Comparison of ENCODE assay signal across 26 mouse cellular contexts in the genomic region with DNA sequence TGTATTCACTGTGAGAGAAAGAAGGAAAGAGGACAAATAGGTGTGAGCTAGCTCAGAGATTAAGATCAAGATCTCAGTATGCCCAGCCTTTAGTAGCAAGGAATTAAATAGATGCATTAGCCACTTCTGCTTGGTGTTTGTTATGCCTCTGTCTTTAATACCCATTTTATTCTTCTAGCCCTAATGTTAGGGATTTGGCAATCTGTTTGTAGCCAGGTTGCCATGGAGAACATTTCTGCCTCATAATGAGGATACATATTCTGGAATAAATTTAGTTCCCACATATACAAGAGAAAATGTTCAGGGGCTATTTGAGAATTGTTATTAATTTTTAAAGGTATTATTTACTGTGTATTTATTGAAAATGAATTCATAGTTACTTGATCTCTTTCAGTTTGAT.
DNase-seq lines count a peak whose midpoint lies in the region; ATAC-seq and TF ChIP-seq lines count a peak whose summit lies in the region.
"Had no signal": no experiment of that assay in that cellular context is flagged by ENCODE, and none has a peak within 500 bp of the region (broad histone marks: within the 10 kb centered on the region; RNA-seq: fewer than 3 reads in every experiment).

No protein-coding gene starts in this region.

- H3K4me2 ChIP-seq in intestine, postnatal 0 days (replicated peaks; ENCODE audit: low read depth), result no peak overlapping the region
- no peak overlapping the region for H3K4me2 ChIP-seq in intestine, embryonic 16.5 days (ENCODE audit: low read depth, low read length)
- H3K4me2 ChIP-seq in midbrain, embryonic 14.5 days (ENCODE audit: low read length), result no peak overlapping the region
- no peak overlapping the region for H3K4me2 ChIP-seq in midbrain, embryonic 15.5 days
- no peak overlapping the region for H3K4me2 ChIP-seq in hindbrain, embryonic 12.5 days (replicated peaks)
- H3K4me2 ChIP-seq: embryonic facial prominence, embryonic 12.5 days; embryonic facial prominence, embryonic 15.5 days; forebrain, embryonic 15.5 days; heart, embryonic 13.5 days; hindbrain, embryonic 15.5 days had no signal

- H3K36me3 ChIP-seq in intestine, postnatal 0 days (ENCODE audit: control insufficient read depth, insufficient read depth), result no peaks in the 10 kb centered on the region
- no peaks in the 10 kb centered on the region for H3K36me3 ChIP-seq in intestine, embryonic 16.5 days (ENCODE audit: control insufficient read depth, insufficient read depth, low read length)
- peaks cover 5% of the 10 kb centered on the region; the same call in 1 of the 2 replicates for H3K36me3 ChIP-seq in midbrain, embryonic 14.5 days (ENCODE audit: control insufficient read depth, insufficient read depth, low read length)
- no peaks in the 10 kb centered on the region for H3K36me3 ChIP-seq in midbrain, embryonic 15.5 days (replicated peaks)
- no peaks in the 10 kb centered on the region for H3K36me3 ChIP-seq in hindbrain, embryonic 12.5 days
- H3K36me3 ChIP-seq: embryonic facial prominence, embryonic 12.5 days; embryonic facial prominence, embryonic 15.5 days; G1E; heart, embryonic 10.5 days had no signal

- TF ChIP-seq CTCF in intestine, postnatal 0 days (IDR thresholded peaks at IDR 0.05; ENCODE audit: low read depth), result no peak

- no peaks in the 10 kb centered on the region for H3K4me1 ChIP-seq in intestine, postnatal 0 days (replicated peaks; ENCODE audit: control insufficient read depth, insufficient read depth, low read length)
- no peaks in the 10 kb centered on the region for H3K4me1 ChIP-seq in intestine, embryonic 16.5 days (ENCODE audit: control insufficient read depth, insufficient read depth, low read length)
- H3K4me1 ChIP-seq in midbrain, embryonic 14.5 days (ENCODE audit: control insufficient read depth, insufficient read depth, low read length), result 0 out of 2 replicates have a peak, but pooled peaks cover 2% of the 10 kb centered on the region
- no peaks in the 10 kb centered on the region for H3K4me1 ChIP-seq in midbrain, embryonic 15.5 days
- H3K4me1 ChIP-seq in hindbrain, embryonic 12.5 days, result no peaks in the 10 kb centered on the region
- H3K4me1 ChIP-seq: embryonic facial prominence, embryonic 12.5 days; embryonic facial prominence, embryonic 15.5 days; forebrain, embryonic 15.5 days; hindbrain, embryonic 15.5 days had no signal

- ATAC-seq in intestine, postnatal 0 days, result no peak
- no peak for ATAC-seq in intestine, embryonic 16.5 days
- ATAC-seq in midbrain, embryonic 14.5 days (ENCODE audit: low FRiP score, low TSS enrichment), result no peak
- no peak for ATAC-seq in midbrain, embryonic 15.5 days (replicated peaks)
- ATAC-seq in hindbrain, embryonic 12.5 days (ENCODE audit: low FRiP score), result no peak
- ATAC-seq: forebrain, embryonic 15.5 days; Patski had no signal

- H3K27ac ChIP-seq in intestine, postnatal 0 days (ENCODE audit: low read depth, low read length), result peak overlapping the region; percentile 23; the same call in 1 of the 2 replicates
- H3K27ac ChIP-seq in intestine, embryonic 16.5 days (ENCODE audit: low read length), result no peak overlapping the region
- H3K27ac ChIP-seq in midbrain, embryonic 14.5 days (replicated peaks; ENCODE audit: low read depth, low read length), result no peak overlapping the region
- no peak overlapping the region for H3K27ac ChIP-seq in midbrain, embryonic 15.5 days
- no peak overlapping the region for H3K27ac ChIP-seq in hindbrain, embryonic 12.5 days
- H3K27ac ChIP-seq: embryonic facial prominence, embryonic 12.5 days; embryonic facial prominence, embryonic 15.5 days; forebrain, embryonic 15.5 days; heart, adult 2 months; heart, embryonic 10.5 days; heart, embryonic 13.5 days; hindbrain, embryonic 15.5 days had no signal

- H3K4me3 ChIP-seq in intestine, postnatal 0 days (ENCODE audit: low read depth, low read length), result no peak overlapping the region
- H3K4me3 ChIP-seq in intestine, embryonic 16.5 days (ENCODE audit: low read length), result no peak overlapping the region
- H3K4me3 ChIP-seq in midbrain, embryonic 14.5 days (replicated peaks; ENCODE audit: low read depth, low read length), result no peak overlapping the region
- H3K4me3 ChIP-seq in midbrain, embryonic 15.5 days, result no peak overlapping the region
- no peak overlapping the region for H3K4me3 ChIP-seq in hindbrain, embryonic 12.5 days
- H3K4me3 ChIP-seq: embryonic facial prominence, embryonic 12.5 days; embryonic facial prominence, embryonic 15.5 days; forebrain, embryonic 15.5 days; heart, adult 2 months; heart, embryonic 10.5 days; heart, embryonic 13.5 days; hindbrain, embryonic 15.5 days had no signal

- H3K9me3 ChIP-seq in intestine, postnatal 0 days (ENCODE audit: control insufficient read depth), result no peaks in the 10 kb centered on the region
- H3K9me3 ChIP-seq in intestine, embryonic 16.5 days (ENCODE audit: control insufficient read depth, low read length), result no peaks in the 10 kb centered on the region
- no peaks in the 10 kb centered on the region for H3K9me3 ChIP-seq in midbrain, embryonic 14.5 days (ENCODE audit: control insufficient read depth, low read length)
- H3K9me3 ChIP-seq in midbrain, embryonic 15.5 days, result no peaks in the 10 kb centered on the region
- H3K9me3 ChIP-seq in hindbrain, embryonic 12.5 days (replicated peaks), result no peaks in the 10 kb centered on the region
- H3K9me3 ChIP-seq: embryonic facial prominence, embryonic 12.5 days; embryonic facial prominence, embryonic 15.5 days; forebrain, embryonic 15.5 days; G1E; heart, embryonic 10.5 days; heart, embryonic 13.5 days; hindbrain, embryonic 15.5 days had no signal

- H3K9ac ChIP-seq in intestine, postnatal 0 days (ENCODE audit: low read depth, low read length), result no peak overlapping the region
- H3K9ac ChIP-seq in intestine, embryonic 16.5 days (ENCODE audit: low read depth, low read length), result no peak overlapping the region
- no peak overlapping the region for H3K9ac ChIP-seq in midbrain, embryonic 14.5 days (replicated peaks; ENCODE audit: low read length)
- no peak overlapping the region for H3K9ac ChIP-seq in midbrain, embryonic 15.5 days
- H3K9ac ChIP-seq in hindbrain, embryonic 12.5 days, result no peak overlapping the region
- H3K9ac ChIP-seq: embryonic facial prominence, embryonic 12.5 days; embryonic facial prominence, embryonic 15.5 days; forebrain, embryonic 15.5 days; heart, embryonic 13.5 days; hindbrain, embryonic 15.5 days had no signal

- DNase-seq in layer of hippocampus, adult 9-10 months (ENCODE audit: low spot score), result peak; percentile 33
- DNase-seq in layer of hippocampus, postnatal 10 days (ENCODE audit: low spot score in 2 of 2), result no peak
- peak; percentile 22 for DNase-seq in midbrain, embryonic 14.5 days
- DNase-seq: adrenal gland, postnatal 10 days; B cell, adult 2 months; cerebellum, adult 18-20 months; cerebellum, adult 9-10 months; cerebellum, postnatal 14 days; gastrocnemius, postnatal 10 days; gastrocnemius, postnatal 36 days; heart, adult 2 months; heart, postnatal 14 days; heart, postnatal 4 days had no signal

- no peaks in the 10 kb centered on the region for H3K27me3 ChIP-seq in intestine, postnatal 0 days (replicated peaks; ENCODE audit: control insufficient read depth, insufficient read depth, low read length)
- H3K27me3 ChIP-seq in intestine, embryonic 16.5 days (replicated peaks; ENCODE audit: control insufficient read depth, insufficient read depth, low read length), result no peaks in the 10 kb centered on the region
- H3K27me3 ChIP-seq in midbrain, embryonic 14.5 days (ENCODE audit: control insufficient read depth, insufficient read depth, low read length), result no peaks in the 10 kb centered on the region
- no peaks in the 10 kb centered on the region for H3K27me3 ChIP-seq in midbrain, embryonic 15.5 days (replicated peaks)
- no peaks in the 10 kb centered on the region for H3K27me3 ChIP-seq in hindbrain, embryonic 12.5 days
- H3K27me3 ChIP-seq: CH12.LX; embryonic facial prominence, embryonic 12.5 days; embryonic facial prominence, embryonic 15.5 days; forebrain, embryonic 15.5 days; heart, embryonic 13.5 days; hindbrain, embryonic 15.5 days; Patski had no signal

Comparison
In these comparisons a context has a peak if more than half of its experiments do, and no peak if none do; other contexts are left out.
1. DNase-seq: peak in layer of hippocampus, adult 9-10 months (single experiment) and midbrain, embryonic 14.5 days (single experiment); none in layer of hippocampus, postnatal 10 days (0 of 2).